Mouse (Mus musculus) adrenal gland, postnatal 36 days (tissue): ENCODE results near the gene Adarb1. TPM values are rescaled to one million over a fixed set of nuclear protein-coding genes. Genes with fewer than 3 reads are reported as not detected.

Experiments used
- DNase-seq, 2 experiments: peaks; one replicate each; pipeline ENCODE4 v3.0.0; 2021; ENCODE audit warnings: mixed read lengths in 1 of 2
- long read RNA-seq, 2 experiments: library from polyadenylated mRNA; stranded (forward); transcript quantifications; one replicate each; pipeline ENCODE4 v2.0.0; 2021; ENCODE audit warnings: borderline sequencing depth in 2 of 2
- total RNA-seq, 2 experiments: library from RNA; stranded (reverse); gene quantifications; 2 replicates each; pipeline ENCODE4 v1.2.3; 2021

The Adarb1 gene
- 10 to 100 TPM; 10.8 to 68.2 TPM for total RNA-seq
- long read RNA-seq, experiment 1, full-length matches to known transcripts: 2 of 4 reads
- long read RNA-seq, experiment 1, partial matches to known transcripts: 0 of 4 reads
- long read RNA-seq, experiment 1, other reads (novel, unspliced or antisense): 2 of 4 reads
- long read RNA-seq, experiment 2, partial matches to known transcripts: 0 of 1 reads
- long read RNA-seq, experiment 2, other reads (novel, unspliced or antisense): 1 of 1 reads

GRCm38 (mm10) chr10:77418138-77418537, at the start of gene Adarb1:
Gene Adarb1, minus strand, starts transcription at chr10:77418270.
- peak; percentile 93 to 95 for DNase-seq

GRCm38 (mm10) chr10:77467407-77467806, 49.3 kb upstream of the Adarb1 start:
- no peak for DNase-seq

GRCm38 (mm10) chr10:77465902-77466301, 47.8 kb upstream of the Adarb1 start:
- no peak for DNase-seq

- DNase-seq: peak; percentile 81 to 85
These were observed 46.3 kb upstream of the Adarb1 start for GRCm38 (mm10) chr10:77464181-77464936.

- no peak for DNase-seq
These were observed 43.1 kb upstream of the Adarb1 start for GRCm38 (mm10) chr10:77461161-77461560.

GRCm38 (mm10) chr10:77457701-77458100, 39.6 kb upstream of the Adarb1 start:
- peak; percentile 30 to 47 for DNase-seq

GRCm38 (mm10) chr10:77456507-77456906, 38.4 kb upstream of the Adarb1 start:
- DNase-seq: peak; percentile 82 to 86

GRCm38 (mm10) chr10:77455251-77456010, 37.4 kb upstream of the Adarb1 start:
- no peak for DNase-seq

- no peak for DNase-seq
These were observed 36.7 kb upstream of the Adarb1 start for GRCm38 (mm10) chr10:77454795-77455194.

- DNase-seq: no peak
These were observed 33.8 kb upstream of the Adarb1 start for GRCm38 (mm10) chr10:77451822-77452221.

GRCm38 (mm10) chr10:77450159-77450464, 32.0 kb upstream of the Adarb1 start:
- DNase-seq: no peak

- DNase-seq: no peak
These were observed 31.5 kb upstream of the Adarb1 start for GRCm38 (mm10) chr10:77449315-77450158.

GRCm38 (mm10) chr10:77448698-77449247, 30.7 kb upstream of the Adarb1 start:
- DNase-seq: no peak

GRCm38 (mm10) chr10:77448209-77448608, 30.1 kb upstream of the Adarb1 start:
- DNase-seq: no peak

GRCm38 (mm10) chr10:77447755-77448154, 29.7 kb upstream of the Adarb1 start:
- DNase-seq: no peak

GRCm38 (mm10) chr10:77442250-77442649, 24.2 kb upstream of the Adarb1 start:
- DNase-seq: no peak

- no peak for DNase-seq
These were observed 23.7 kb upstream of the Adarb1 start for GRCm38 (mm10) chr10:77441812-77442211.

GRCm38 (mm10) chr10:77440841-77441755, 23.0 kb upstream of the Adarb1 start:
- peak; percentile 60 to 62 for DNase-seq

GRCm38 (mm10) chr10:77440286-77440685, 22.2 kb upstream of the Adarb1 start:
- DNase-seq: no peak

GRCm38 (mm10) chr10:77439026-77439425, 21.0 kb upstream of the Adarb1 start:
- no peak for DNase-seq

- DNase-seq: no peak
These were observed 20.0 kb upstream of the Adarb1 start for GRCm38 (mm10) chr10:77438021-77438420.
